Mouse (Mus musculus) thymus, adult 2 months (tissue): ENCODE results near the gene Lrba.

ENCODE experiments used
- CTCF ChIP-seq: fragments of 200-500 bp; IDR thresholded peaks from 2 replicates; pipeline ENCODE4 v1.5.1; 2012; ENCODE audit warnings: mild to moderate bottlenecking, control low read depth, low read length, moderate library complexity, borderline replicate concordance; ENCODE audit not compliant: control insufficient read depth, poor library complexity, insufficient read depth; ENCODE audit errors: extremely low read depth
- POLR2A ChIP-seq: fragments of 200-500 bp; IDR thresholded peaks from 2 replicates; pipeline ENCODE4 v1.6.1; 2012; ENCODE audit warnings: mild to moderate bottlenecking, low read length, control low read depth, moderate library complexity; ENCODE audit not compliant: control insufficient read depth, poor library complexity, insufficient read depth; ENCODE audit errors: extremely low read depth

DNA sequence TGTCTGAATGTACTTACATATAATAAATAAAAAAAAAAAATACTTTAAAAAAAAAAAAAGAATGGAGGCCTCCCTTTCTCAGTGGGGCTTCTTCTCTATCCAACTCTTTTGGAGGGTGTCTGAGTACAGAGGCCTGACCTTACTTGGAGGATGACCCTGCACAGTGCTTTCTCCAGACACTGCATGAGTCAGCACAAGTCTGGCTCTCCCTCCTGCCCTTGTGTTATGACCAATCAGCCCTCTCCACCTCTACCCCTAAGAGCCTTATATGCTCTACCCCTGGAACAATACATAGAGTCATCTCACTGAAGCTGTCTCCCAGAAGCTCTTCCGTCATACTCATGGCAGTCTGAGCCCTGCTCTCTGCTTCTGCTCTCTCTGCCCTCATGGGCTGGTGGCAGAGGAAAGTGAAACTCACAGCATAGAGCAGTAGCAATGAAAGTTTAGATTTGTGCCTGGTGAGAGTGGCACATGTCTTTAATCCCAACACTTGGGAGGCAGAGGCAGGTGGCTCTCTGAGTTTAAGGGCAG, 22.8 kb upstream of the Lrba start:
- TF ChIP-seq CTCF (no peak), POLR2A (no peak)
